Mouse (Mus musculus) lung, embryonic 15.5 days (tissue): ENCODE measurements at regions not wholly inside any gene's neighbourhood (a gene's known extent, or its start where the extent isn't known, plus 50 kb on each side); places are given as distances from the start of the nearest gene placed in this dataset. TPM values are rescaled to one million over a fixed set of nuclear protein-coding genes. Genes with fewer than 3 reads are reported as not detected.
A peak's percentile ranks its signal among the peaks of the same experiment; 100 is the strongest.
"Not testable (repeated sequence)": the region's sequence is repeated elsewhere in the genome, so short reads cannot be mapped to it uniquely, and the experiment has no call there.

ENCODE experiments used
- ATAC-seq: fragments of 200-750 bp; cut with Nextera tagmentation; 2 replicates; pipeline ENCODE4 v1.8.0; 2017; ENCODE audit warnings: moderate number of reproducible peaks, borderline replicate concordance; ENCODE audit not compliant: low FRiP score, low TSS enrichment; ENCODE audit errors: extremely low read depth
- H3K27ac ChIP-seq: fragments of 300-500 bp; sonication (generic); 2 replicates; pipeline ENCODE4 v1.5.1; 2015; ENCODE audit warnings: moderate library complexity, mild to moderate bottlenecking, inconsistent platforms
- H3K27me3 ChIP-seq: fragments of 300-500 bp; sonication (generic); 2 replicates; pipeline ENCODE4 v1.6.1; 2015; ENCODE audit warnings: inconsistent platforms
- H3K36me3 ChIP-seq: fragments of 300-500 bp; sonication (generic); 2 replicates; pipeline ENCODE4 v1.6.1; 2015; ENCODE audit warnings: inconsistent platforms
- H3K4me1 ChIP-seq: fragments of 300-500 bp; sonication (generic); 2 replicates; pipeline ENCODE4 v1.6.1; 2015; ENCODE audit warnings: inconsistent platforms
- H3K4me2 ChIP-seq: fragments of 300-500 bp; sonication (generic); 2 replicates; pipeline ENCODE4 v1.6.1; 2015; ENCODE audit warnings: inconsistent platforms, mild to moderate bottlenecking, moderate library complexity
- H3K4me3 ChIP-seq: fragments of 300-500 bp; sonication (generic); 2 replicates; pipeline ENCODE4 v1.5.1; 2015; ENCODE audit warnings: mild to moderate bottlenecking, inconsistent platforms
- H3K9ac ChIP-seq: fragments of 300-500 bp; sonication (generic); 2 replicates; pipeline ENCODE4 v1.6.1; 2015; ENCODE audit warnings: inconsistent platforms
- H3K9me3 ChIP-seq: fragments of 300-500 bp; sonication (generic); 2 replicates; pipeline ENCODE4 v1.6.1; 2016; ENCODE audit warnings: inconsistent platforms
- WGBS: fragments of 180-500 bp; shearing (Covaris S2); methylation state at CpG from one replicate; pipeline ENCODE4 v1.1.7; 2015; 5-methylcytosine and 5-hydroxymethylcytosine counted together
- microRNA-seq: library from miRNA; unstranded; fragments of <30 nt; microRNA quantifications from one replicate; pipeline ENCODE4, GENCODE M21; 2016

- not testable (repeated sequence) for H3K36me3 ChIP-seq, H3K4me2 ChIP-seq, ATAC-seq, H3K9ac ChIP-seq, H3K4me3 ChIP-seq, H3K9me3 ChIP-seq, H3K27me3 ChIP-seq, H3K4me1 ChIP-seq, H3K27ac ChIP-seq
- 89% methylated on average over 1 of the region's 5 CpGs for WGBS
Measured at GRCm38 (mm10) chr12:23216521-23216920, 563.5 kb downstream of the Gm10330 start.

DNA sequence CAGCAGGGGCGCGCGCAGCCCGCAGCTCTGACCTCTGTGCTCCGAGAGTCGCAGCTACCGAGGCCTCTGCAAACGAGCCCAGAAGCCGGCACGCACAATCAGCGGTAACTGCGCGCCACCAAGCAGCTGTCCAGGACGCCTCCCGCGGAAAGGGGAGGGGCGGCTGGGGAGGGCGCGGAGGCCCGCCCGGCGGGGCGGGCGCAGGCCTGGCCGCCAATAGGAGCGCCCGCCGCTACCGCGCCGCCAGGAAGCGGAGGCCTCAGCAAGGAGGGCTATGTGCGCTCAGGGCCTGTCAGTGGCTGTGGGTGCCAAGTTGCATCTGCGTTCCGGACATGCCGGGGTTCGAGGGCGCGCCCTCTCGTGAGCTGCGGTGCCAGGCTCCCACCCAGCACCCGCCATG, 590.5 kb downstream of the Gm10330 start:
- ATAC-seq = peak; percentile 96
- H3K9ac ChIP-seq = peak overlapping the region; percentile 38
- H3K9me3 ChIP-seq, H3K27me3 ChIP-seq, H3K36me3 ChIP-seq, H3K4me1 ChIP-seq, H3K27ac ChIP-seq: not testable (repeated sequence)
- H3K4me3 ChIP-seq = peak overlapping the region; percentile 48
- WGBS = under 1% methylated on average over 34 of the region's 42 CpGs
- H3K4me2 ChIP-seq = peak overlapping the region; percentile 58

- not testable (repeated sequence) for H3K9me3 ChIP-seq, H3K27ac ChIP-seq, H3K4me1 ChIP-seq, H3K36me3 ChIP-seq, H3K27me3 ChIP-seq
- WGBS = 1% methylated on average over 34 of the region's 50 CpGs
- peak overlapping the region; percentile 58 for H3K4me2 ChIP-seq
- peak overlapping the region; percentile 48 for H3K4me3 ChIP-seq
- peak overlapping the region; percentile 38 for H3K9ac ChIP-seq
- peak; percentile 52; the same call in 1 of the 2 replicates for ATAC-seq
Measured at GRCm38 (mm10) chr12:23189110-23189509, 591.0 kb downstream of the Gm10330 start.

Small RNA genes in the stretch of these regions (microRNA-seq; reads per million reads assigned to microRNA genes)
- gene Gm26140 = not detected
